Mouse (Mus musculus) embryonic facial prominence, embryonic 14.5 days (tissue): ENCODE data around the gene Gsta3. TPM values are rescaled to one million over a fixed set of nuclear protein-coding genes. Genes with fewer than 3 reads are reported as not detected.
A peak's percentile ranks its signal among the peaks of the same experiment; 100 is the strongest.
"Not testable (repeated sequence)": the region's sequence is repeated elsewhere in the genome, so short reads cannot be mapped to it uniquely, and the experiment has no call there.

ENCODE experiments used
- ATAC-seq: fragments of 200-750 bp; cut with Nextera tagmentation; 2 replicates; pipeline ENCODE4 v1.8.0; 2017; ENCODE audit warnings: low read depth, moderate number of reproducible peaks, moderate TSS enrichment
- DNase-seq: peaks from one replicate; pipeline ENCODE4 v3.0.0-alpha.2; 2015; ENCODE audit warnings: low spot score
- H3K27ac ChIP-seq: fragments of 300-500 bp; sonication (generic); replicated peaks from 2 replicates; pipeline ENCODE4 v1.5.1; 2014; ENCODE audit warnings: low read depth, mild to moderate bottlenecking, low read length, moderate library complexity
- H3K27me3 ChIP-seq: fragments of 300-500 bp; sonication (generic); replicated peaks from 2 replicates; pipeline ENCODE4 v1.6.1; 2014; ENCODE audit warnings: low read length; ENCODE audit not compliant: control insufficient read depth, insufficient read depth
- H3K36me3 ChIP-seq: fragments of 300-500 bp; sonication (generic); 2 replicates; pipeline ENCODE4 v1.6.1; 2014; ENCODE audit warnings: low read length, mixed read lengths; ENCODE audit not compliant: control insufficient read depth, insufficient read depth
- H3K4me1 ChIP-seq: fragments of 300-500 bp; sonication (generic); 2 replicates; pipeline ENCODE4 v1.6.1; 2014; ENCODE audit warnings: antibody characterized with exemption, low read length; ENCODE audit not compliant: control insufficient read depth, insufficient read depth
- H3K4me2 ChIP-seq: fragments of 300-500 bp; sonication (generic); 2 replicates; pipeline ENCODE4 v1.6.1; 2014; ENCODE audit warnings: low read depth, mild to moderate bottlenecking, low read length, moderate library complexity, mixed read lengths
- H3K4me3 ChIP-seq: fragments of 300-500 bp; sonication (generic); 2 replicates; pipeline ENCODE4 v1.5.1; 2014; ENCODE audit warnings: low read depth, mild to moderate bottlenecking, low read length
- H3K9ac ChIP-seq: fragments of 300-500 bp; sonication (generic); 2 replicates; pipeline ENCODE4 v1.6.1; 2014; ENCODE audit warnings: low read depth, mild to moderate bottlenecking, low read length, moderate library complexity, mixed read lengths
- H3K9me3 ChIP-seq: fragments of 300-500 bp; sonication (generic); 2 replicates; pipeline ENCODE4 v1.6.1; 2016; ENCODE audit warnings: low read length; ENCODE audit not compliant: control insufficient read depth
- WGBS: fragments of 180-500 bp; shearing (Covaris S2); extraction: QIAGEN DNeasy Blood & Tissue Kit; methylation state at CpG from one replicate; pipeline ENCODE4 v1.1.7; 2014; 5-methylcytosine and 5-hydroxymethylcytosine counted together
- polyA plus RNA-seq: library from polyadenylated mRNA; unstranded; fragments of >200 nt; fragmentation: Nextera tagmentation; extraction: Ambion mirVana; gene quantifications from 2 replicates; pipeline ENCODE4 v1.2.1, GENCODE M21; 2014

The Gsta3 gene
- polyA plus RNA-seq, 1 experiment from 2014 or later, result 4.4 TPM

- 60% methylated on average over 2 of the region's 2 CpGs for WGBS
Observed at GRCm38 (mm10) chr1:21274437-21275040, 34.1 kb downstream of the Gsta3 start.

GRCm38 (mm10) chr1:21275366-21275765 lies 35.0 kb downstream of the Gsta3 start:
- 90% methylated on average over 5 of the region's 5 CpGs for WGBS
- not testable (repeated sequence) for ATAC-seq

More at GRCm38 (mm10) chr1:21274437-21275040, 34.1 kb downstream of the Gsta3 start:
- no peak overlapping the region for H3K9ac ChIP-seq
- H3K36me3 ChIP-seq, result no peaks in the 10 kb centered on the region
- 0 out of 2 replicates have a peak, but pooled peaks cover 4% of the 10 kb centered on the region for H3K4me1 ChIP-seq
- no peak overlapping the region for H3K4me3 ChIP-seq
- DNase-seq, result no peak
- ATAC-seq, result no peak
- H3K4me2 ChIP-seq, result no peak overlapping the region
- no peaks in the 10 kb centered on the region for H3K27me3 ChIP-seq
- no peak overlapping the region for H3K27ac ChIP-seq
- no peaks in the 10 kb centered on the region for H3K9me3 ChIP-seq

GRCm38 (mm10) chr1:21276158-21276557 lies 35.8 kb downstream of the Gsta3 start:
- not testable (repeated sequence) for H3K27me3 ChIP-seq, H3K9ac ChIP-seq, DNase-seq, H3K27ac ChIP-seq, H3K4me1 ChIP-seq, ATAC-seq, H3K4me2 ChIP-seq, H3K4me3 ChIP-seq, H3K36me3 ChIP-seq, H3K9me3 ChIP-seq
- 61% methylated on average over 1 of the region's 2 CpGs for WGBS

More at GRCm38 (mm10) chr1:21275366-21275765, 35.0 kb downstream of the Gsta3 start:
- not testable (repeated sequence) for H3K9me3 ChIP-seq, H3K9ac ChIP-seq, H3K27ac ChIP-seq, DNase-seq, H3K4me2 ChIP-seq, H3K36me3 ChIP-seq, H3K4me3 ChIP-seq, H3K4me1 ChIP-seq, H3K27me3 ChIP-seq

- Histone ChIP-seq H3K27me3 (no peaks in the 10 kb centered on the region), H3K4me1 (no peaks in the 10 kb centered on the region), H3K4me2 (no peak overlapping the region), H3K27ac (no peak overlapping the region), H3K4me3 (no peak overlapping the region), H3K36me3 (no peaks in the 10 kb centered on the region), H3K9me3 (no peaks in the 10 kb centered on the region), H3K9ac (no peak overlapping the region)
- 71% methylated on average over 2 of the region's 2 CpGs for WGBS
- ATAC-seq (no peak), DNase-seq (no peak)
Observed at GRCm38 (mm10) chr1:21280306-21280705, 39.9 kb downstream of the Gsta3 start.

- H3K27me3 ChIP-seq, H3K4me3 ChIP-seq, H3K36me3 ChIP-seq, H3K9me3 ChIP-seq, H3K9ac ChIP-seq, H3K4me2 ChIP-seq, H3K4me1 ChIP-seq, DNase-seq, ATAC-seq, H3K27ac ChIP-seq: not testable (repeated sequence)
- 77% methylated on average over 1 of the region's 2 CpGs for WGBS
Observed at GRCm38 (mm10) chr1:21284644-21285043, 44.3 kb downstream of the Gsta3 start.

- no peaks in the 10 kb centered on the region for H3K27me3 ChIP-seq
- no peak overlapping the region for H3K4me3 ChIP-seq
- ATAC-seq (no peak), DNase-seq (no peak)
- no peak overlapping the region for H3K27ac ChIP-seq
- no peaks in the 10 kb centered on the region for H3K4me1 ChIP-seq
- no peak overlapping the region for H3K9ac ChIP-seq
- H3K36me3 ChIP-seq, result no peaks in the 10 kb centered on the region
- no peak overlapping the region for H3K4me2 ChIP-seq
- H3K9me3 ChIP-seq, result no peaks in the 10 kb centered on the region
- WGBS, result 92% methylated on average over 4 of the region's 4 CpGs
Observed at GRCm38 (mm10) chr1:21291394-21291793, 51.0 kb downstream of the Gsta3 start.

- H3K36me3 ChIP-seq, result no peaks in the 10 kb centered on the region
- no peaks in the 10 kb centered on the region for H3K4me1 ChIP-seq
- no peak overlapping the region for H3K9ac ChIP-seq
- DNase-seq (no peak), ATAC-seq (no peak)
- no peaks in the 10 kb centered on the region for H3K9me3 ChIP-seq
- no peak overlapping the region for H3K4me2 ChIP-seq
- H3K27me3 ChIP-seq, result no peaks in the 10 kb centered on the region
- 52% methylated on average over 1 of the region's 1 CpGs for WGBS
- no peak overlapping the region for H3K27ac ChIP-seq
- H3K4me3 ChIP-seq, result no peak overlapping the region
Observed at GRCm38 (mm10) chr1:21292590-21292989, 52.2 kb downstream of the Gsta3 start.

GRCm38 (mm10) chr1:21296169-21296568 lies 55.8 kb downstream of the Gsta3 start:
- H3K4me2 ChIP-seq, result no peak overlapping the region
- H3K27ac ChIP-seq, result no peak overlapping the region
- no peaks in the 10 kb centered on the region for H3K27me3 ChIP-seq
- DNase-seq (peak; percentile 9), ATAC-seq (no peak)
- WGBS, result 83% methylated on average over 1 of the region's 1 CpGs
- H3K4me1 ChIP-seq, result no peaks in the 10 kb centered on the region
- H3K9me3 ChIP-seq, result no peaks in the 10 kb centered on the region
- H3K9ac ChIP-seq, result no peak overlapping the region
- no peak overlapping the region for H3K4me3 ChIP-seq
- H3K36me3 ChIP-seq, result no peaks in the 10 kb centered on the region

GRCm38 (mm10) chr1:21298114-21298513 lies 57.7 kb downstream of the Gsta3 start:
- H3K27me3 ChIP-seq, result no peaks in the 10 kb centered on the region
- H3K4me3 ChIP-seq, result no peak overlapping the region
- DNase-seq (no peak), ATAC-seq (no peak)
- no peaks in the 10 kb centered on the region for H3K36me3 ChIP-seq
- no peaks in the 10 kb centered on the region for H3K4me1 ChIP-seq
- no peak overlapping the region for H3K9ac ChIP-seq
- 92% methylated on average over 4 of the region's 4 CpGs for WGBS
- H3K9me3 ChIP-seq, result no peaks in the 10 kb centered on the region
- H3K27ac ChIP-seq, result no peak overlapping the region
- no peak overlapping the region for H3K4me2 ChIP-seq
